Mouse (Mus musculus) megakaryocyte progenitor cell, adult 5-6 weeks (primary cell): ENCODE data around the gene Prmt7. TPM values are rescaled to one million over a fixed set of nuclear protein-coding genes. Genes with fewer than 3 reads are reported as not detected.

ENCODE experiments used
- ATAC-seq: replicated peaks from 2 replicates; pipeline ENCODE4 v1.8.0; 2016; ENCODE audit warnings: mild to moderate bottlenecking, moderate TSS enrichment, inconsistent platforms; ENCODE audit not compliant: poor library complexity
- total RNA-seq, 2 experiments: library from RNA; stranded (forward) in 1 of 2; stranded (reverse) in 1 of 2; fragments of 157-497, 149-512 nt in 1 of 2; fragments of 200-1000 nt in 1 of 2; gene quantifications; 2 replicates each; pipeline versions ENCODE4 v1.2.3 to v1.2.4; 2015 to 2017

Prmt7 gene
- total RNA-seq, 2 experiments from 2014 or later = 16.2 to 41.0 TPM

DNA sequence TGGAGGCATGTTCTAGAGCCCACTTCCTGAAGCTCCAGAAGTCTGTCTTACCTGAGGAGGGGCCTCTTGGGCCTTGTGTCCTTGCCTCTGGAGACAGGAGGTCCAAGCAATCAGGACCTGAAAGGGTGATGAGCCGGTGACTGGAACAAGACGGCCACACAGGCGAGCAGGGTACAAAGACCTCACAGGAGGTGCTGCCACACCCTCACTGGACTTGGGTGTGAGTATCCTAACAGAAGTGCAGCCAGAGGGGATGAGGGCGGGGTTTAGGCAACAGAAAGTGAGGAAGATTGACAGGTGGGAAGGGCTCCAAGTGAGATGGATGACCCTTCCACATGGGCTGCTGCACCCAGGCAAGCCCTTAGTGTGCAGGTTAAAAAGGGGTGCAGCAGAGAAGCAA is 70.1 kb downstream of the Prmt7 start:
- ATAC-seq = no peak

DNA sequence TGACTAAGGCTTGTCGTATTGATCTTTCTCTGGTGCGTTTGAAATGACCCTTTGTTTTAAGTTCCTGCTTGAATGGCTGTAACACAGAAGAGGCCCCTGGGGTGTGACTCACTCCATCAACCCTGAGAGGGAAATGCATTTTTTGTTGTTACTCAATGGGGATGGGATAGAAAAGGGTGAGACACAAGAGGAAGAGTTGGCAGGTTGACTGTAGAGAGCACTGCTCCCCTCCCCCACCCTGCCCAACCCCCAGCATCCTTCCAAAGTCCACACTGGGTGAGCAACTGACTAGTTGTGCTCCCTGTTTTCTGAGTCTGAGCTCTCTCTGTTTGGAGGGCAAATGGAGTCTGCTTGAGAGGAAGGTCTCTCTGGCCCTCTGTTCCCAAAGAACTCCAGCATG is 76.7 kb downstream of the Prmt7 start:
- ATAC-seq = no peak

GRCm38 (mm10) chr8:106288732-106289131 is 78.0 kb downstream of the Prmt7 start:
- no peak for ATAC-seq

DNA sequence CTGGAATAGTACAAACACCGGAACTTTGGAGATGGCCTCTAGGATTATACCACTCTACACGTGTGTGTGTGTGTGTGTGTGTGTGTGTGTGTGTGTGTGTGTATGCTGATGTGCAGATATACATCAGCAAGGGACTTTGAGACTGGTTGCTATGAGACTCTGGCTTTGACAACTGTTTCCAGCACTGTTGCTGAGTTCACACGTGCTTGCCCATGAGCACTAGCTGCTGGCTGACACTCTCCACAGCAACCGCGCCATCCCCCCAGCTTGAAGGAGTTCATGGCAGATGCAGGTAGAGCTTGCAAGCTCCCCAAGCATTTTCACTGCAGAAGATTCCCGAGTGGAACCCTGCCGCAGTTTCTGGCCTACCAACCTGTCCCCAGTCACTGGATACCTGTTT is 78.7 kb downstream of the Prmt7 start:
- ATAC-seq = no peak

- ATAC-seq = peak; percentile 68
Measured at GRCm38 (mm10) chr8:106292484-106293396, 82.0 kb downstream of the Prmt7 start.

GRCm38 (mm10) chr8:106298261-106298660 is 87.5 kb downstream of the Prmt7 start:
- no peak for ATAC-seq

DNA sequence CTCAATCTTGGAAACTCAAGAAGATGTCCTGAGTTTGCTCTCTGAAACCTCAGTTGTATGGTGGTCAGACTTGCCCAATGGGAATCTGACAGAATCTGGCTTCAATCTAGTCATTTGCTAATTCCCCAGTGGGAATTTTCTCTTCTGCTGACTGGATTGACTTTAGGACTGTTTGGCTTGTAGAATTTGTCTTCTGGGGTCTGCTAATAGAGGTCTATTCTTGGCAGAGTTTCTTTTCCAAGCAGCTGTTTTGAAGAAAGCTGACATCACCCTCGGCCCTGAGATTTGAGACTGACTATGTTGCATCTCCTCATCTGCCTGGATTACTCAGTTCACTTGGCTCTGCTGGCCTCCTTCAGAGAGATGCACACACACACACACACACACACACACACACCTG is 88.1 kb downstream of the Prmt7 start:
- no peak for ATAC-seq

DNA sequence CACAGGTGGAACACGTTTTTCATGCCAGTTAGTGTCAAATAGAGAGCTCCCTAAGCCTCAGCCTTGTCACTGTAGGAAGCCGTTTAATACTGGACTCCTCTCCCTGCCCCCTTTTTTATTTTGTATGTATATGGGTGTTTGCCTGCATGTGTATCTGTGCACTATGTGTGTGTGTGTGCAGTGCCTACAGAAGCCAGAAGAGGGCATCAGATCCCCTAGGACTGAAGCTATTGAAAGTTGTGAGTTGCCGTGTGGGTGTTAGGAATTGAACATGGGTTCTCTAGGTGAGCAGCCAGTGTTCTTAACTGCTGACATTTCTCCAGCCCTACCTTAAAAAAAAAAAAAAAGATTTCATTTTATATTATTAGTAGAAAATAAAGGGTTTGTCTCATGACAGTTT is 89.0 kb downstream of the Prmt7 start:
- ATAC-seq = no peak

DNA sequence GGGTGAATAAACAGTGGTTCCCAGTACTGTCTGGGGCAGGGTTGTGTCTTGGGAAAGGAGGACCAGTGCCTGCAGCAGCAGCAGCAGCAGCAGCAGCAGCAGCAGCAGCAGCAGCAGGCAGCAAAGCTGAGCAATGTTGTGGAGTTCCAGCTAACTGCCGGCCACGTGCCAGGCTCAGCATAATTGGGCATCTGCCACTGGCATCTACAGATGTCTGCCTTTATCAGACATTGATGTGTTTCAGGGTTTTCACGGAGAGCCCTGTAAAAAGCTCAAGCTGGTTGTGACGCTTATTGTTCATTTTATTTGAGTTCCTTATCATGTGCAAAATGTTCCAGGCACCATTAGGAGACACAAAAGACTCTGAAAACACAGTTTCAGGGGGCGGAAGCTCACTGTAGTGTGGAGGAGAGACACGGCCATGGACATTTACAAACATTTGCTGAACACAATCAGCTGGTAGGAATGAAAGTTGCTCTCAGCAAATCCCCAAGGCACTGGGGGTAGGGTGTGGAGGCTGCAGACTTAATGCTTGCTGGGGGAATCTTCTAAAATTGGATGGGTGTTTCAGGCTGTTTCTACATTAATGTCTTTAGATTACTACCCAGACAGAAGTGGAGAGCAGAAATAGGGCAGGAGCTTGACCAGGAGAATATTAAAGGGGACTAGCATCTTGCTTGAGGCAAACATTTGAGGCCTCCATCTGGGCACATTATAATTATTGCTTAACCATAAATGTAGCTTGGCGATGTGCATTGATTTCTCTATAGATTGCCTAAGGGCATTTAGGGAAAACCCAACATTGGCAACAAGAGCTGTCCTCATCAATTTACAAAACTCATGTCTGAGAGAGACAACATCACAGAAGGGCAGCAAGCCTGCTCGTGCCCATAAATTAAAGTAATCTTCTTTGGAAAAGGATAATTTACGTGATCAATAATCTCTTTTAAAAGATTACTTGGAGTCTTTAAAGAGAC is 90.3 kb downstream of the Prmt7 start:
- ATAC-seq = no peak

Other genes with a start within 250 kb of the Prmt7 start
- gene Slc12a4, start 244.8 kb upstream of the Prmt7 start, total RNA-seq (2015) = 2.0 and 3.5 TPM in 2 replicates
- gene Slc12a4, start 244.8 kb upstream of the Prmt7 start, total RNA-seq (2017) = 7.7 and 8.4 TPM in 2 replicates
- not detected in 2 replicates for gene Dpep3, start 231.5 kb upstream of the Prmt7 start, total RNA-seq (2015)
- not detected in 2 replicates for gene Dpep3, start 231.5 kb upstream of the Prmt7 start, total RNA-seq (2017)
- gene Dus2, start 219.6 kb upstream of the Prmt7 start, total RNA-seq (2015) = 7.9 and 12.0 TPM in 2 replicates
- 10.8 and 20.3 TPM in 2 replicates for gene Dus2, start 219.6 kb upstream of the Prmt7 start, total RNA-seq (2017)
- not detected in 2 replicates for gene Dpep2nb, start 205.0 kb upstream of the Prmt7 start, total RNA-seq (2015)
- not detected in 2 replicates for gene Dpep2nb, start 205.0 kb upstream of the Prmt7 start, total RNA-seq (2017)
- 8.6 and 12.0 TPM in 2 replicates for gene Ddx28, start 199.1 kb upstream of the Prmt7 start, total RNA-seq (2015)
- gene Ddx28, start 199.1 kb upstream of the Prmt7 start, total RNA-seq (2017) = 18.2 and 20.8 TPM in 2 replicates
- 112 and 126 TPM in 2 replicates for gene Nfatc3, start 152.1 kb upstream of the Prmt7 start, total RNA-seq (2015)
- 25.2 and 32.7 TPM in 2 replicates for gene Nfatc3, start 152.1 kb upstream of the Prmt7 start, total RNA-seq (2017)
- gene Esrp2, start 74.0 kb upstream of the Prmt7 start, total RNA-seq (2015) = not detected in 2 replicates
- not detected in 2 replicates for gene Esrp2, start 74.0 kb upstream of the Prmt7 start, total RNA-seq (2017)
- gene Pla2g15, start 60.5 kb upstream of the Prmt7 start, total RNA-seq (2015) = 18.6 and 20.1 TPM in 2 replicates
- 16.0 and 18.8 TPM in 2 replicates for gene Pla2g15, start 60.5 kb upstream of the Prmt7 start, total RNA-seq (2017)
- 25.3 and 32.8 TPM in 2 replicates for gene Slc7a6, start 42.1 kb upstream of the Prmt7 start, total RNA-seq (2015)
- gene Slc7a6, start 42.1 kb upstream of the Prmt7 start, total RNA-seq (2017) = 20.8 and 27.6 TPM in 2 replicates
- gene Slc7a6os, start within 50 bp of the Prmt7 start, total RNA-seq (2015) = 43.4 and 54.2 TPM in 2 replicates
- 39.5 and 47.7 TPM in 2 replicates for gene Slc7a6os, start within 50 bp of the Prmt7 start, total RNA-seq (2017)
- not detected in 2 replicates for gene Smpd3, start 127.1 kb downstream of the Prmt7 start, total RNA-seq (2015)
- gene Smpd3, start 127.1 kb downstream of the Prmt7 start, total RNA-seq (2017) = not detected in 2 replicates
- 5.9 and 10.2 TPM in 2 replicates for gene Zfp90, start 204.4 kb downstream of the Prmt7 start, total RNA-seq (2015)
- 6.2 and 8.4 TPM in 2 replicates for gene Zfp90, start 204.4 kb downstream of the Prmt7 start, total RNA-seq (2017)